Mouse (Mus musculus): ENCODE results near the gene Nagk.
"Not testable (repeated sequence)": the region's sequence is repeated elsewhere in the genome, so short reads cannot be mapped to it uniquely, and the experiment has no call there.

Gene Nagk

GRCm38 (mm10) chr6:83794760-83795296 lies at the start of gene Nagk:
Gene Nagk (plus strand): TSS chr6:83794982.
- DNase-seq: peak; percentile 96

DNA sequence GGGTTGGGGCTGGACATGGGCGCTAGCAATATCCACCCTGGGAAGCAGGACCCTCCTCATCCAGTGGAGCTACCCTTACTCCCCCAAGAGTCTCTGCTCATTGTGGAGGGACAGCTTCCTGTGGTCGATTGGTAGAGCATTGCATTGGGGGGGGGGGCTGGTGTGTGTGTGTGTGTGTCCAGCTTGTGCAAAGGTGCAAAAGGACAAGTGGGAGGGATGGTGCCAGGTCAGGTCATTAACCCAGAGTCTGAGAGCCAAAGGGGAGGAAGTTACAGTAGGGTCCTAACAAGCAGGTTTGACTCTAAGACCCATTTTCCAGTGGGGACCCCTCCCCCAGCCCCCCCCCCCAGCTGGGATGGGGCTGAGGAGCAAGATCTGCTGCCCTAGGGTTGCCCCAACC lies 49.3 kb upstream of the Nagk start:
- no peak for DNase-seq

DNA sequence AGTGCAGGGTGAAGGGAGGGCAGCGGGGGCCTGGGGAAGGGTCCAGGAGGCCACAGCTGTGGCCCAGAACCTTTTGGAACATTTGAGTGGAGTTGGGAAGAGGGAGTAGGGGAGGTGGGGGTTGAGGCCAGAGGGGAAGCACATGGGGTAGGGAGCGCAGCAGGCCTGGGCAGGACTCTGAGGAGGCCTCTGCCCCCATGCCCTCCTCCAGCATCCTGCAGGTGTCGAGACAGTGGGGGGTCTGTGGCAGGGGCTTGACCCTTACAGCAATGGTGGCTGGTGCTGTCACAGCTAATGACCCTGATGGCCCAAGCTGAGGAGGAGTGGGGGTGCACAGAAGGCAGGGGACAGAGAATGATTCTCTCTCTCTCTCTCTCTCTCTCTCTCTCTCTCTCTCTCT lies 45.5 kb upstream of the Nagk start:
- no peak for DNase-seq

- peak; percentile 78 for DNase-seq
These were observed 44.6 kb upstream of the Nagk start for GRCm38 (mm10) chr6:83750171-83750684.

- DNase-seq: no peak
These were observed 38.7 kb upstream of the Nagk start for GRCm38 (mm10) chr6:83756051-83756450.

GRCm38 (mm10) chr6:83762344-83762743 lies 32.4 kb upstream of the Nagk start, which contains the start of gene Ankrd53:
Gene Ankrd53 (plus strand): TSS chr6:83762644.
- no peak for DNase-seq

DNA sequence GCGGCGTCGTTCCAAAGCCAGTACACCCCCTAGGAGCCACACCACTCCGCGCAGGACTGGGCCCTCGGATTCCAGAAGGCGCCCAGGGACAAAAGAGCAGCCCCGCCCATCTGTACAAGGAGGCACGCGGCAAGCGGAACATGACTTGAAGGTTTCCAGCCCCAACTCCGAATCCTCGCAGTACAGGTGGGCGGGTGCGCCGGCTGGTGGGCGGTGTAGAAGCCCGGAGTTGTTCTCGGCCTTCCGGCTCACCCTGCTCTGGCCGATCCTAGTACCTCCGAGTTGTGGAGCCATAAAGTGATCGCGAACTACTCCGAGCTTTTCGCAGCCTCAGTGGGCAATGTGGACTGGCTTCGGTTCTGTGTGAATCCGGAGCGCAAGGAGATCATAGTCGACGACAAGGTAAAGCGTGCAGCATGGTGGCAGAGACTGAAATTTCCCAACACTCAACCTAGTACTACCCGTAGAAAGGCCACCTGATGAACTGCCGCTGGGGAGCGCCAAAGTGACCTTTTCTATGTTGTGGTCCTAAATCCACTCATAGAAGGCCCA lies 31.8 kb upstream of the Nagk start:
- DNase-seq: peak; percentile 51

DNA sequence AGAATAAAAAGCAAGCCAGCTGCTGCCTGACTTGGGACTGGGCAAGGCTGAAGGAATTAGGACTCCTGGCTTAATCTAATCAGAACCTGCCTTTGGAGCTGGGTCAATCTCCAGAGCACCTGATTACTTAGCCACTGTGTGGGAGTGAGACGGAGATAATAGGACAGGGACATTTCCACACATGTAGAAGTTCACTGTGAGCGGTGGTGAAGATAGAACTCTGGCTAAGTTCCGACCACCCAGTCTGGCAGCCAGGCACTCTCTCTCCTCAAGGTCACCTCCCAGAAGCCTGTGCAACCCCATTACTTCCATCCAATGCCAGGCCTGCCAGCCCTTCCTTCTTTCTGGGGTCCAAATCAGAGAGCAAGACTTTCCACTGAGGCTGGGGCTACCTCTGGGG lies 27.8 kb upstream of the Nagk start:
- no peak for DNase-seq

DNA sequence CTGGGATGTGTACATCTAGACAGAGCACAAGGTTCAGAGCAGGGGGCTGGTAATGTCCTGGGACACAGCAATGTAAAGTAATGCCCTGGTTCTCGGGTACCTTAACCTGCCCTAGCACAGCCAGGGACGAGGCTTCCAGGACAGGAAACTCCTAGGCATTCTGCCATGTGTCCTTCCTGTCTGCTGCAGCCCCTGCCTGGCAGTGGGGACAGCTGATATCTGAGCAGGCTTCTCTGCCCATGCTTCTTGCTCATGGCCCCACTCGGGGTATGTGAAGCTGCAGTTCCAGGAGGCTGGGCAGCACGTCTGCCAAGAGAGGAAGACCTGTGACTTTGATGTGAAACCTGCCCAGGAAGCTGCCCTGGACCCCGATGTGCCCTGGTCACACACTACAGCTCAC lies 26.3 kb upstream of the Nagk start:
- DNase-seq: peak; percentile 16

GRCm38 (mm10) chr6:83774126-83774525 lies 20.7 kb upstream of the Nagk start:
- no peak for DNase-seq

- DNase-seq: peak; percentile 43
These were observed 19.8 kb upstream of the Nagk start for GRCm38 (mm10) chr6:83774781-83775563.

DNA sequence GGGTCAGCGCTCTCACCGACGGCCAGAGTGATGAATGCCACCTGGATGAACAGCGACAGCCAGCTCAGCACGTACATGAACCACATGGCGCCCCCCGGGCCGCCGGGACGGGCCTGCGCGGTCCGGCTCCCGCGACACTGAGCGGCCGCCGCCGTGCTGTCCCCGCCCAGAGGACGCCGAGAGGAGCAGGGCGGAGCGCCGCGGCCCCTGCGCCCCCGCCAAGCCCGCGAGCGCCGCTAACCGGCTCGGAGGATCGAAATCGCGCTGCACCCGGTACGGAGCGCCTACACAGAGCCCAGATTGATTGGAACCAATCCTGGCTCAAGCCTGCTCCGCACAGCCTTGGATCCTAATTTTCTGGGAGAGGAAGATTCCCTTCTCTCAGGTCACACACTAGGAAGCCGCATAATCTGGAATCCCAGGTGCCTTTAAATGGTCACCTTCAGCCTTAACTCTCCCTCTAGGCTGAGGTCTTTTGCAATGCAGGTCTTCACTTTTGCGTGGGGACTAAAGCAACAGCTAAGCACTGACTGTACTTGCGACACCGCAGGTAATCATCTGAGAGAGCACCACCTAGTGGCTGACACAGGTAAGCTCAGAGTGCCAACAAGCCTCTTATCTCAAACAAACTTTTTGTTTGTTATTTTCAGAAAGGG lies 19.0 kb upstream of the Nagk start, which contains the start of gene Tex261:
Tex261 (minus strand) TSS at position 176 of the 656 bp plus-strand sequence.
- DNase-seq: peak; percentile 94

DNA sequence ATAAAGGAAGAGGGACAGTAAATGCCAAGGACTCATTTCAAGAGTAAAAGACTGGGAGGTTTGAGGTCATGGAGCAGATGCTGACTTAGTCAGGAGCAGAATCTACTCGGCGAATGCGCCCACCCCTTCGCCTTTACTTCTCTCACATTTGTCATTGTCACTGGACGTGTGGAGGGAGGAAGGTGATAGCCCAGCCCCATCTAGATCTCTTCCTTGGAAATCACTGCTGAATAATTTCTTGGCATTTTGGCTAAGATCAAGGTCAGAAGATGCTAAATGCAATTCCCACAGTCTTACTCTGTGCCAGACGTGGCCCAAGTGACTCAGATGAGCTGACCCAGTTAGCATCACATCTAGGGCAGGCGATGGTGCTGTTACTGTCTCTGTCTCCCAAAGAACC lies 16.5 kb upstream of the Nagk start:
- no peak for DNase-seq

DNA sequence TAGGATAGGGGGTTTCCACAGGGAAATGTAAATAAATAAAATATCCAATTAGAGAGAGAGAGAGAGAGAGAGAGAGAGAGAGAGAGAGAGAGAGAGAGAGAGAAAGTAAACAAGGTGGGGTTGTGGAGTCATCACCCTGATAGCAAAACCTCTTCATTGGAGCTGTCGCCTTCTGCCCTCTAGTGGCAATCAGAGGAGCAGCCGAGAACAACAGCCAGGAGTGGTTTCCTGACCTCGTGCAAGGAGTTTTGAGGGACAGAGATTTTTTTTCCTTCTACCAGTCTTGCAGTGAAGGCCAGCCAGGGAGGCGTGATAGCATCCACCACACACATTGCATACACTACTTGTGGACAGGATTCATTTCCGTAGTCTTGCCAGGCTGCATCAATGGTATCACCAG lies 15.8 kb upstream of the Nagk start:
- peak; percentile 75 for DNase-seq

DNA sequence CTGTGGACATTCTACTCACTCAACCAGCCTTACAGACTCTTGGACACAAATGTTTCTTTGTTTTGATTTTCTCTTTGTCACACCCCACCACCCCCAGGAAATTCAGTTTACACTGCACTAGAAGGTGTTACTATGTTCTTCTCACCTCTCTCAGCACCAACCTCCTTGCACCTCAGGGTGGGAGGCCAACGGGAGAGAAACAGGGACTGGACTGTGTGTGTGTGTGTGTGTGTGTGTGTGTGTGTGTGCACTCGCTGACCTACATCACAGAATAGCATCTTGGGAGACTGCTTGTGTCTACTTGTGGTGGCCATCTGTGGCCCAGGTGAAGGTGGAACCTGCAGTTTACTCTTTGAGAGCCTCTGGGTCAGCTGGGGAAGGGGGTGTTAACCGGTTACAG lies 8.4 kb upstream of the Nagk start:
- DNase-seq: no peak

GRCm38 (mm10) chr6:83788554-83788953 lies 6.2 kb upstream of the Nagk start:
- no peak for DNase-seq

- not testable (repeated sequence) for DNase-seq
These were observed 4.2 kb upstream of the Nagk start for GRCm38 (mm10) chr6:83790533-83790932.

DNA sequence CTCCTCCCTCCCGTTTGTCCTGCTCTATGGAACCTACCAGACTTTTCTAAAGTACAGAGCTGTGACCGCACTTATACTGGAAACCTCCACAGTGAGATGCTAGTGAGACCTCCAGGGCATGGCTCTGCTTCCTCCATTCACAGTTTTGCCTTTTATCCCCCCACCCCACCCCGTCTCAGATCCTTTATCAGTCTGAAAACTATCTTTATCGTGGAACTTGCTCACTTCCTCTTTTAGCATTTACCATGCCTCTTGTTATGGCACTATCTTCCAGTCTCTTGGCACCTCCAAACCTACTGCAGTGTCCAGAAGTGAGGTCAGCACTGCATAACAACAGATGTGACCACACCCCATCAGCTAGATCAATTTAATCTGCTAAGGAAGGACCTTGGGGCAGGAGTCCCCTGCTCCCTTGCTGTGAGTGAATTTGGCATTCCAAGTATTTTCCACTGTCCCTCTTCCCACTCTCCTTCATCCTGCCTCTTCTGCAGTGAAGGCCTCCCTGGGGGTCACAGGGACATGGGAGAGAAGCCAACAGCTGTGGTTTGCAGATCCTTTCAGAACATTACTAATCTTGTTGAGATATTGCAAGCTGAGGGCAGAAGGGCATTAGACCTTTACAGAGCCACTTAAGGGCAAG lies 3.4 kb upstream of the Nagk start:
- no peak for DNase-seq

- peak; percentile 50 for DNase-seq
These were observed 714 bp downstream of the Nagk start for GRCm38 (mm10) chr6:83795492-83795900.

- DNase-seq: no peak
These were observed 1.9 kb downstream of the Nagk start for GRCm38 (mm10) chr6:83796686-83797085.

DNA sequence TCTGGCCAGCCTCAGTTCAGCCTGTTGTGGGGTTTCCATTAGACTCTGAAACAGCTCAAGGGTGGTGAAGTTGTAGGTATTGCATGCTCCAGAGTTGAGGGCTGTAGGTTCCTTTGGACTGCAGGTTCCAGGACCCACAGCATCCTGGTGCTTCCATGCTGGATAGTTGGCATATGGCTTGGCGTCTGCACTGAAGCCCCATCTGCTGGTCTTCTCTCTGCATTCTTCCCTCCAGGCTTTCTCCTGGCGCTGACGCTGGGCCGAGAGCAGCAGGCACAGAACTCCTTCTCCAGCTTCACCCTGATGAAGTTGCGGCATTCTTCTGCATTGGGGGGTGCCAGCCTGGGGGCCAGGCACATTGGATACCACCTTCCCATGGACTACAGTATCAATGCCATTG lies 7.3 kb downstream of the Nagk start:
- DNase-seq: no peak

- DNase-seq: no peak
These were observed 8.1 kb downstream of the Nagk start for GRCm38 (mm10) chr6:83802846-83803245.

DNA sequence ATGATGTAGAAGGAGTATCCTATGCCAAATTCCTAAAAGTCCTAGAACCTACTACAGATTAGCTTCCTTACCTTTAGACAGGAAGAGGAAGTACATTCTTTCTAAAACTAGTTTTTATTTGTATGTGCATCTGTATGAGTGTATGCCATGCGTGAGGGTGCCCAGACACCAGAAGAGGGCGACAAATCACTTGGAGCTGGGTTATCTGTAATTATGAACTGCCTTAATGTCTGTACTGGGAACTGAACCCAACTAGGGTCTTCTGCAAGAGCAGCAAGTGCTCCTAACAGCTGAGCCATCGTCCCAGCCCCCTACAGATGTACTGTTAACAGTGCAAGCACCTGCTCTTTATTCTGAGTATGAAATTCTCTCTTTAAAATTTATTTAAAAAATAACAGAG lies 21.0 kb downstream of the Nagk start:
- DNase-seq: no peak

Data from lung, postnatal 10 days (tissue).